Mouse (Mus musculus) urinary bladder, postnatal 4 days (tissue): Measurements from ENCODE around the gene Zbtb9.
"Not testable (repeated sequence)": the region's sequence is repeated elsewhere in the genome, so short reads cannot be mapped to it uniquely, and the experiment has no call there.

Experiments used
- DNase-seq, 2 experiments: peaks; one replicate each; pipeline ENCODE4 v3.0.0; 2021 to 2022; ENCODE audit warnings: low spot score in 2 of 2

Zbtb9 gene

GRCm38 (mm10) chr17:26971247-26971905 is 1.6 kb upstream of the Zbtb9 start:
- no peak for DNase-seq

GRCm38 (mm10) chr17:26972107-26972506 is 860 bp upstream of the Zbtb9 start:
- no peak for DNase-seq

DNA sequence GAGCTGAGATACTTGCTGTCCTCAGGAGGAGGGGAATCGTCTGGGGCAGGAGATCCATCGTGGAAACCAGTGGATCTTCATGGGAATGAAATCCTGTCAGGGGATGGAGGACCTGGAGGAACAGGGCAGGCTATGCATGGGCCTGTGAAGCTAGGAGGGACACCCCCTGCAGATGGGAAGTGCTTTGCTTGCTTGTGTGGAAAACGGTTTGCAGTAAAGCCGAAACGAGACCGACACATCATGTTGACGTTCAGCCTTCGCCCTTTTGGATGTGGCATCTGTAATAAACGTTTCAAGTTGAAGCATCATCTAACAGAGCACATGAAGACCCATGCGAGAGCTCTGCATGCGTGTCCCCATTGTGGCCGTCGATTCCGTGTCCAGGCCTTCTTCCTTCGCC is 1.6 kb downstream of the Zbtb9 start:
- DNase-seq, result no peak

- no peak for DNase-seq
Observed at GRCm38 (mm10) chr17:26975415-26975814, 2.4 kb downstream of the Zbtb9 start.

DNA sequence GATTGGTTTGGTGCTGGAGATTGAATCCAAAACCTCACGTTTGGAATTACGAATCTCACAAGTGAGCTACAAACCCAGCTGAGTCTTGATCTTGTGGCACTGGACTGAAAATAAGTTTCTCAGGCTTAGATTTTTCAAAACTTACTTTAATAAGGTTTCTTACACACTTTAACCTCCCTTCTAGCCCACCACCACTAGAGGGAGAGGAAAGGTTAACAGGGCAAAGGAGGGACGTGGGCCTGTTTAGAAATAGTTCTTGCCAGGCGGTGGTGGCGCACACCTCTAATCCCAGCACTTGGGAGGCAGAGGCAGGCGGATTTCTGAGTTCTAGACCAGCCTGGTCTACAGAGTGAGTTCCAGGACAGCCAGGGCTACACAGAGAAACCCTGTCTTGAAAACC is 4.4 kb downstream of the Zbtb9 start:
- DNase-seq, result not testable (repeated sequence)

DNA sequence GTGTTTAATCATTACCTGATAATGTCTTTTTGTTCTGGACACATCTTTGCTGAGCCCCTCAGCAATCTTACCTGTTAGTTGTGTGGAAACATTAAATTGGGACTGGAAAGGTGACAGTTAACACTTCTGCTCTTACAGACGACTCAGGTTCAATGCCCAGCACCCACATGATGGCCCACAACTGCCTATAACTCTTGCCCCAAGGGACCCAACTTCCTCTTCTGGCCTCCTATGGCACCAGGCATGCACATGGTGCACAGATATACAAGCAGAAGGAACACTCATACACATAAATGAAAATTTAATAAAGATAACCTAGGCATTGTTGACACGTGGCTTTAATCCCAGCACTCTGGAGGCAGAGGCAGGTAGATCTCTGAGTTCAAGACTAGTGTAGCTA is 6.5 kb downstream of the Zbtb9 start:
- DNase-seq, result no peak

DNA sequence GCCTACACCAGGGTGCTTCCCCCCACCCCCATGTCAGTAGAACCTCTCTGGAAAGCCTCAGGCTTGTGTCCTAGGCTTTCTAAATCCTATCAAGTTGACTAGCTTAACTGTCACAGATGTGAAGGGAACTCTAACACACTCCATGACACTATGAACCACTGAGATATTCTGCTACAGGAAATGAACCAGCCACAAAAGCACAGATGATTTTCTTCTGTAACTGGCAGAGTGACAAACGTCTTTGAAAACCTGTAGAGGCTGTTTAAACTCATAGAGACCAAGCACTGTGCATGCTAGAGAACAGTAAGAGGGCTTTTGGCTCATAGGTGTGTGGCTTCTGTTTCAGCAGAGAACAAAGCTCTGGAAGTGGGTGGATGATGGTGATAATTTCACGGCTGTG is 8.1 kb downstream of the Zbtb9 start:
- no peak for DNase-seq

DNA sequence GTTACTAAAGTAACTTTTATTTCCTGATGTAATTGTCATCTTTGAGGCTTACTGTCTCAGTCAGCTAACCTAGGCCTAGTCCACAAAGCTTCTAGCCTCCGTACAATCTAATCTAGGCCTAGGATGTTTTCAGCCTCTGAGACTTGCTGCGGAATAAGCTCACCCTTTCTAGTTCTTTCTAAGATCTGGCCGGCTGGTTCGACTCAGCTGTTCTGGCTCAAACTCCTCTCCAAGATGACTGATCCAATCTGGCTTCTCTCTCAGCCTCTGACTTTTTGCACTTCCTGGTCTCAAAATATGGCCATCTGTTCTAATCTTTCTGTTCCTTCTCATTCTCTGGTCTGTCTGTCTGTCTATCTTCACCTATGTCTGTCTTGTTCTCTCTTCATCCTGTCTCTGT is 10.4 kb downstream of the Zbtb9 start:
- DNase-seq, result no peak

GRCm38 (mm10) chr17:26985503-26986179 is 12.7 kb downstream of the Zbtb9 start:
- DNase-seq, result no peak

GRCm38 (mm10) chr17:26990521-26990920 is 17.6 kb downstream of the Zbtb9 start:
- DNase-seq, result no peak

GRCm38 (mm10) chr17:26994410-26994809 is 21.4 kb downstream of the Zbtb9 start:
- DNase-seq, result peak in 1 of 2 experiments; percentile 44

DNA sequence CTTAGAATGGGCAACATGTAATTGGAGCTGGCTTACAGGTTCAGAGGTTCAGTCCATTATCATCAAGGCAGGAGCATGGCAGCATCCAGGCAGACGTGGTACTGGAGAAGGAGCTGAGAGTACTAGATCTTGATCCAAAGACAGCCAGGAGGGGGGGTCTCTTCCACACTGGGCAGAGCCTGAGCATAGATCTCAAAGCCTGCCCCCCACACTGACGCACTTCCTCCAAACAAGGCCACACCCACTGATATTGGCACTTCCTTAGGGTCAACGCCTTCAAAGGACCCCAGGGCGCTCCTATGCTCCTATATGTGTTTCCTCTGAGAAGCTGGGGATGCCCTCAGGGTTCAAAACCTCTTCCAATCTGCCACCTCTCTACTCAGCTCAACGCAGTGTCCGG is 22.0 kb downstream of the Zbtb9 start:
- no peak for DNase-seq

GRCm38 (mm10) chr17:26995562-26995961 is 22.6 kb downstream of the Zbtb9 start:
- DNase-seq, result no peak

GRCm38 (mm10) chr17:26997661-26998060 is 24.7 kb downstream of the Zbtb9 start:
- DNase-seq, result no peak

DNA sequence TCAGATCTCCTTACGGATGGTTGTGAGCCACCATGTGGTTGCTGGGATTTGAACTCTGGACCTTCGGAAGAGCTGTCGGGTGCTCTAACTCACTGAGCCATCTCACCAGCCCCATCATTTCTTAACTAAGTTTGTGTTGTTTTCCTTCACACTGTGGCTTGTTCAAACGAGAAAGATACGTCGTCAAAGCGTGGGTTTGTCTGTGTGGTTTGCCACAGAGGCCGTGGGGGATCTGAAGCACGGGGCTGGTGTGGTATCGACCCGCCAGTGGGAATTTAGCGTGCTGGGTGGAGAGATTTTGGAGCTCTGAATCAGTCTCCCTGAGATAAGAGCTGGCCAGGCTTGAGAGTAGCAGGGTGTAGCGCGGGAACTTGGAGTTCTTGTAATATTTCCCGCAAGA is 25.3 kb downstream of the Zbtb9 start:
- DNase-seq, result no peak

DNA sequence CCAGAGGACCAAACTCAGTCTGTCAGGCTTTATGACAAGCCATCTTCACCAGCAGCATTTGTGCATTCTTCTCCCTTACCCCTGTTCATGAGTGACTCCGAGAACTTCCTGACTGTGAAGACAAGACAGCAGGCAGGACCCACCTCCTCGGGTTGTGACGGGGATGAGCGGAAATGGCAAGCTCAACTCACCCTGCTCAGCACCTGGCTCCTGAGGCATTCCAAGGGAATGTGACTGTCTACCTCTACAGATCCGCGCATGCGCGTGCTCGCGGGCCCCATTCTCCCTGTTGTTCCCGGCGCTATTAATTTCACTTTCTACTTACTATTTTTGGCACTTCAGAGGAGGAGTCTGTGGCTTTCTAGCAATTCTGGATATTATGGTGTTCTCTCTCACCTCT is 27.0 kb downstream of the Zbtb9 start:
- no peak for DNase-seq

GRCm38 (mm10) chr17:27001151-27001550 is 28.2 kb downstream of the Zbtb9 start:
- DNase-seq, result no peak

- no peak for DNase-seq
Observed at GRCm38 (mm10) chr17:27001889-27002288, 28.9 kb downstream of the Zbtb9 start.

GRCm38 (mm10) chr17:27004431-27004830 is 31.5 kb downstream of the Zbtb9 start:
- DNase-seq, result peak in 1 of 2 experiments; percentile 74

DNA sequence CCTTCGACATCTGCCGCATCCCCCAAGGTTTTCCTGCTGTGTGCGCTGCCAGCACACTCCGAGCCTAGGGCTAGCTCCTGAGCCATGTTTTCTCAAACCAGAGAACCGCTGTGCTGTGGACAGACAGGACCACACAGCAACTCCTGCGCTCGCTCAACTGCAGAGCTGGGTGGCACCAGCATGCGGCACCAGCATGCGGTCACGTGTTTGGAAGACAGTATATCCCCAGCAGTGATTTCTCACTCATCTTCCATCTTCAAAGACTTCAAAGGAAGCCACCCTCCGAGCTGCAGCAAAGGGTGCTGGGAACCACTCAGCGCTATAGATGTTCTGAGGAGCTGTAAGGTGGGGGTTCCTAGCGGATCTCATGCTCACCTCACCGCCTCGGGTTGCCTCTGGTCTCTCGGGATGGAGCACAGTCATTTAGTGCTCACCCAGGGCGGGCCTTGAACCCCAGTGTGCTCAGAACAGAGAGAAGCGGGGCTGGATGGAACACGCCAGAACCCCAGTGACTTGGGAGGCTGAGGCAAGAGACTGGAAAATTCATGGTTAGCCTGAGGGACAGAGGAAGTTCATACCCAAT is 32.0 kb downstream of the Zbtb9 start:
- no peak for DNase-seq

GRCm38 (mm10) chr17:27005644-27006043 is 32.7 kb downstream of the Zbtb9 start:
- DNase-seq, result no peak

DNA sequence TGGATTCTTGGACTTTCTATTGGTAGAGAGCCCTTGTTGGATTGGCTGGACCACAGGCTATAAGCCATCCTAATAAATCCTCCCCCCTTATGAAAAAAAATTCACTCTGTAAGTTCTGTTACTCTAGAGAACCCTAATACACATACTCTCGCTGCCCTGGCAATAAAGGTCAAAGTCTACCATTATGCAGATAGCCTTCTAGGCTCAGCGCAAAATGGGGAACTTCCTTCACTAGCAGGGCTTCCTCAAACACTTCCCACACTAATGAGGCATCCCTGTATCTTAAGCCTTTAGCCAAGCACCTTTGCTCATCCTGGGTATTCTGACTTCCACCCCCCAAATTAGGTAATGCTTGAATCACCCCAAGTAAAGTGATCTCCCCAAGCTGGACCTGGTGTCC is 35.3 kb downstream of the Zbtb9 start:
- no peak for DNase-seq

GRCm38 (mm10) chr17:27011167-27011566 is 38.2 kb downstream of the Zbtb9 start:
- DNase-seq, result no peak
